Mouse (Mus musculus): ENCODE data around the gene Olfr714. TPM values are rescaled to one million over a fixed set of nuclear protein-coding genes. Genes with fewer than 3 reads are reported as not detected.

Olfr714 gene
- total and polyA plus RNA-seq, 3 experiments, result not detected

GRCm38 (mm10) chr7:107039934-107040563 is 30.7 kb upstream of the Olfr714 start:
- H3K9ac ChIP-seq (ENCODE audit: insufficient read depth, low read depth), result no peak overlapping the region
- H3K4me1 ChIP-seq (ENCODE audit: control insufficient read depth in 1 of 2, insufficient read depth in 2 of 2), result no peaks in the 10 kb centered on the region
- no peak overlapping the region for H3K4me2 ChIP-seq (ENCODE audit: insufficient read depth, low read depth, poor library complexity, severe bottlenecking)
- no peaks in the 10 kb centered on the region for H3K9me3 ChIP-seq (replicated peaks; ENCODE audit: low read length)
- no peaks in the 10 kb centered on the region for H3K27me3 ChIP-seq (replicated peaks)
- no peak overlapping the region for H3K27ac ChIP-seq (ENCODE audit: insufficient read depth, low read depth)
- no peak overlapping the region for H3K4me3 ChIP-seq (replicated peaks in 1 of 3; ENCODE audit: low read depth in 2 of 3, low read length in 2 of 3, poor library complexity in 1 of 3)
- in situ Hi-C loops (cut with MboI; ENCODE audit: low pct_ligation_motif_present, low pct_unique_long_range_greater_than_20kb, low sequenced_read_pairs), result no loop called here
- dilution Hi-C loops (cut with MboI; ENCODE audit: extremely low pct_ligation_motif_present, extremely low pct_unique_long_range_greater_than_20kb, low sequenced_read_pairs), result no loop called here
- DNase-seq (ENCODE audit: extremely low read depth), result no peak
- H3K79me2 ChIP-seq (replicated peaks; ENCODE audit: control insufficient read depth, extremely low read depth, insufficient read depth, poor library complexity, severe bottlenecking), result no peaks in the 10 kb centered on the region
- TF ChIP-seq MXI1 (IDR thresholded peaks at IDR 0.05; ENCODE audit: low read depth, low read length) (no peak), TCF12 (IDR thresholded peaks at IDR 0.05; ENCODE audit: low read depth, low read length) (no peak), EP300 (IDR thresholded peaks at IDR 0.05; ENCODE audit: low read length) (no peak), MAZ (IDR thresholded peaks at IDR 0.05; ENCODE audit: low read depth, low read length) (no peak), RAD21 (IDR thresholded peaks at IDR 0.05; ENCODE audit: low read depth, low read length) (no peak)
- no peaks in the 10 kb centered on the region for H3K36me3 ChIP-seq (replicated peaks in 1 of 2; ENCODE audit: control insufficient read depth in 1 of 2, insufficient read depth in 1 of 2, low read length in 1 of 2)

- no peak for DNase-seq (ENCODE audit: extremely low read depth)
- in situ Hi-C loops (cut with MboI; ENCODE audit: low pct_ligation_motif_present, low pct_unique_long_range_greater_than_20kb, low sequenced_read_pairs), result no loop called here
- Histone ChIP-seq H3K27me3 (replicated peaks) (no peaks in the 10 kb centered on the region), H3K9me3 (replicated peaks; ENCODE audit: low read length) (no peaks in the 10 kb centered on the region), H3K4me1 (ENCODE audit: control insufficient read depth in 1 of 2, insufficient read depth in 2 of 2) (no peaks in the 10 kb centered on the region), H3K4me2 (ENCODE audit: insufficient read depth, low read depth, poor library complexity, severe bottlenecking) (no peak overlapping the region), H3K27ac (ENCODE audit: insufficient read depth, low read depth) (no peak overlapping the region), H3K9ac (ENCODE audit: insufficient read depth, low read depth) (no peak overlapping the region), H3K4me3 (replicated peaks in 1 of 3; ENCODE audit: low read depth in 2 of 3, low read length in 2 of 3, poor library complexity in 1 of 3) (no peak overlapping the region), H3K79me2 (replicated peaks; ENCODE audit: control insufficient read depth, extremely low read depth, insufficient read depth, poor library complexity, severe bottlenecking) (no peaks in the 10 kb centered on the region), H3K36me3 (replicated peaks in 1 of 2; ENCODE audit: control insufficient read depth in 1 of 2, insufficient read depth in 1 of 2, low read length in 1 of 2) (no peaks in the 10 kb centered on the region)
- dilution Hi-C loops (cut with MboI; ENCODE audit: extremely low pct_ligation_motif_present, extremely low pct_unique_long_range_greater_than_20kb, low sequenced_read_pairs), result no loop called here
- TF ChIP-seq E2F4 (IDR thresholded peaks at IDR 0.05; ENCODE audit: insufficient replicate concordance, low read depth, low read length), result no peak
- no peak for TF ChIP-seq MAFK (IDR thresholded peaks at IDR 0.05; ENCODE audit: insufficient replicate concordance, low read length)
- no peak for TF ChIP-seq CHD1 (IDR thresholded peaks at IDR 0.05; ENCODE audit: low read depth, low read length)
- TF ChIP-seq ZC3H11A (IDR thresholded peaks at IDR 0.05; ENCODE audit: low read depth, low read length), result no peak
- TF ChIP-seq KAT2A (IDR thresholded peaks at IDR 0.05; ENCODE audit: insufficient replicate concordance, low read length), result no peak
- TF ChIP-seq MEF2A (IDR thresholded peaks at IDR 0.05; ENCODE audit: borderline replicate concordance, low read depth, low read length), result no peak
- no peak for TF ChIP-seq NRF1 (IDR thresholded peaks at IDR 0.05; ENCODE audit: low read depth, low read length)
- TF ChIP-seq POLR2A (IDR thresholded peaks at IDR 0.05; ENCODE audit: low read depth, low read length), result no peak
- TF ChIP-seq ELF1 (IDR thresholded peaks at IDR 0.05; ENCODE audit: low read depth, low read length), result no peak
- no peak for TF ChIP-seq RAD21 (IDR thresholded peaks at IDR 0.05; ENCODE audit: low read depth, low read length)
- TF ChIP-seq MAZ (IDR thresholded peaks at IDR 0.05; ENCODE audit: low read depth, low read length), result no peak
- no peak for TF ChIP-seq ZNF384 (IDR thresholded peaks at IDR 0.05; ENCODE audit: low read depth, low read length)
- TF ChIP-seq ZKSCAN1 (IDR thresholded peaks at IDR 0.05; ENCODE audit: borderline replicate concordance, low read depth, low read length), result no peak
- TF ChIP-seq PAX5 (IDR thresholded peaks at IDR 0.05; ENCODE audit: low read length), result no peak
- no peak for TF ChIP-seq SIN3A (IDR thresholded peaks at IDR 0.05; ENCODE audit: low read length)
- no peak for TF ChIP-seq BHLHE40 (IDR thresholded peaks at IDR 0.05; ENCODE audit: low read depth, low read length)
- TF ChIP-seq CHD2 (IDR thresholded peaks at IDR 0.05; ENCODE audit: low read length), result no peak
Observed at GRCm38 (mm10) chr7:107043136-107043535, 27.6 kb upstream of the Olfr714 start.

Data from CH12.LX (cell line).